Mouse (Mus musculus) forebrain, embryonic 12.5 days (tissue): ENCODE measurements around the gene Agap1. TPM values are rescaled to one million over a fixed set of nuclear protein-coding genes. Genes with fewer than 3 reads are reported as not detected.

ENCODE experiments used
- ATAC-seq: fragments of 200-750 bp; cut with Nextera tagmentation; 2 replicates; pipeline ENCODE4 v1.8.0; 2017; ENCODE audit warnings: moderate TSS enrichment; ENCODE audit not compliant: low FRiP score
- H3K27ac ChIP-seq: fragments of 300-500 bp; sonication (generic); 2 replicates; pipeline ENCODE4 v1.5.1; 2016; ENCODE audit warnings: mild to moderate bottlenecking
- H3K27me3 ChIP-seq: fragments of 300-500 bp; sonication (generic); 2 replicates; pipeline ENCODE4 v1.6.1; 2016; ENCODE audit warnings: mild to moderate bottlenecking
- H3K36me3 ChIP-seq: fragments of 300-500 bp; sonication (generic); replicated peaks from 2 replicates; pipeline ENCODE4 v1.6.1; 2016; ENCODE audit warnings: mild to moderate bottlenecking
- H3K4me1 ChIP-seq: fragments of 300-500 bp; sonication (generic); 2 replicates; pipeline ENCODE4 v1.6.1; 2016
- H3K4me2 ChIP-seq: fragments of 300-500 bp; sonication (generic); 2 replicates; pipeline ENCODE4 v1.6.1; 2016; ENCODE audit warnings: mild to moderate bottlenecking, moderate library complexity
- H3K4me3 ChIP-seq: fragments of 300-500 bp; sonication (generic); replicated peaks from 2 replicates; pipeline ENCODE4 v1.5.1; 2016; ENCODE audit warnings: mild to moderate bottlenecking
- H3K9ac ChIP-seq: fragments of 300-500 bp; sonication (generic); 2 replicates; pipeline ENCODE4 v1.6.1; 2016; ENCODE audit warnings: mild to moderate bottlenecking
- H3K9me3 ChIP-seq: fragments of 300-500 bp; sonication (generic); 2 replicates; pipeline ENCODE4 v1.6.1; 2016
- WGBS: fragments of 180-500 bp; shearing (Covaris S2); methylation state at CpG from one replicate; pipeline ENCODE4 v1.1.7; 2016; 5-methylcytosine and 5-hydroxymethylcytosine counted together
- polyA plus RNA-seq: library from polyadenylated mRNA; unstranded; fragments of >200 nt; fragmentation: Nextera tagmentation; extraction: Ambion mirVana; gene quantifications from 2 replicates; pipeline ENCODE4 v1.2.1, GENCODE M21; 2016

Gene Agap1
- polyA plus RNA-seq, 1 experiment from 2014 or later = 49.9 TPM

DNA sequence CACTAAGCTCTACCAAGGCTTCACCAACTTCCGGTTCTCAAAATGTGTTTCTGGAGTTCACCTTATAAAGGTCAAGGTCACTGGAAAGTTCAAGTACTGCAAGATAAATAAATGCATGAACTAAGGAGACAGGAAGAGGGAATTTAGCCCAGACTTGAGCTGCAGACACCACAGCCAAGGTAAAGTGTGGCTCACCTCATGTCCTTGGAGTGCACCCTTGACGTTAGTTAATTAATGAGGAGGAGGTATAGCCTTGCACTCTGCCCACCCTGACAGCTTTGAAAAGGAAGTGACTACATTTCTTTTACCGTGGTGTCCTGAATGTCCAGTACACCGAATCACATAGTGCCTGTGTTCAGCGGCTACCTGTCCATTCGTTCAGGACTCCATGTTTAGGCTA lies 15.3 kb upstream of the Agap1 start:
- Histone ChIP-seq H3K4me2 (no peak overlapping the region), H3K27me3 (no peaks in the 10 kb centered on the region), H3K4me3 (no peak overlapping the region), H3K27ac (no peak overlapping the region), H3K36me3 (no peaks in the 10 kb centered on the region), H3K9ac (no peak overlapping the region), H3K4me1 (peaks cover 13% of the 10 kb centered on the region), H3K9me3 (no peaks in the 10 kb centered on the region)
- no peak for ATAC-seq
- WGBS = 87% methylated on average over 6 of the region's 6 CpGs

DNA sequence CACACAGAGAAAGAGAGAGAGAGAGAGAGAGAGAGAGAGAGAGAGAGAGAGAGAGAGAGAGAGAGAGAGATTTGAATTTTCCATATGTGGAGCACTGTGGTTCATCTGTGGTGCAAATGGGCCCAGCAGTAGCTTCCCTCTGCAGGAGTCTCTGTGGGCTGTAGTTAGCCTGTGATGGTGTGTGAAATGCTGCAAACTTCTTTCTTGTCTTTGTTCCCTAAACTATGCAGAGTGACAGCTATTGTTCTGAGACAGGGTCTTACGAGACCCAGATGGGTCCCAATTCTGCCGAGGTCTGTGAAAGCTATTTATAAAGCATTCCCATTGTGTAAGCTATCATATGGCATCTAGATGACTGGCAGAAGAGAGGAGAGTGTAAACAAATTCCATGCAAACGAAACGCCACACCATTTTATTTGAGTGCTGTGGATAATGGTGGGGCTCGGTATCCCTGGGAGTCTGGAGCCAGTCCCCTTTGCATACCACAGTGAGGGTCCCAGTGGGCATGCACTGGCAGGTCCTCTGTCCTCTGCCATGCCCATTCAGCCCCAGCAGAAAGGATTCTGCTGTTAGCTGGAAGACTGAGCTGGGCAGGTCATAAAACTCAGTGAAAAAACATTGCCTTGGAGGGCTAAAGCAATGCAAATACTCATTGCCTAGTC lies 13.2 kb upstream of the Agap1 start:
- no peak overlapping the region for H3K4me2 ChIP-seq
- H3K4me1 ChIP-seq = peaks cover 13% of the 10 kb centered on the region
- H3K9me3 ChIP-seq = no peaks in the 10 kb centered on the region
- no peak overlapping the region for H3K4me3 ChIP-seq
- ATAC-seq = no peak
- no peak overlapping the region for H3K9ac ChIP-seq
- no peaks in the 10 kb centered on the region for H3K27me3 ChIP-seq
- H3K27ac ChIP-seq = no peak overlapping the region
- H3K36me3 ChIP-seq = no peaks in the 10 kb centered on the region
- WGBS = 14% methylated on average over 5 of the region's 5 CpGs

GRCm38 (mm10) chr1:89443512-89443911 lies 11.1 kb upstream of the Agap1 start:
- WGBS = 68% methylated on average over 9 of the region's 9 CpGs
- Histone ChIP-seq H3K4me2 (no peak overlapping the region), H3K4me1 (peaks cover 13% of the 10 kb centered on the region), H3K27me3 (no peaks in the 10 kb centered on the region), H3K9ac (no peak overlapping the region), H3K9me3 (no peaks in the 10 kb centered on the region), H3K36me3 (no peaks in the 10 kb centered on the region), H3K4me3 (no peak overlapping the region), H3K27ac (no peak overlapping the region)
- ATAC-seq = no peak

DNA sequence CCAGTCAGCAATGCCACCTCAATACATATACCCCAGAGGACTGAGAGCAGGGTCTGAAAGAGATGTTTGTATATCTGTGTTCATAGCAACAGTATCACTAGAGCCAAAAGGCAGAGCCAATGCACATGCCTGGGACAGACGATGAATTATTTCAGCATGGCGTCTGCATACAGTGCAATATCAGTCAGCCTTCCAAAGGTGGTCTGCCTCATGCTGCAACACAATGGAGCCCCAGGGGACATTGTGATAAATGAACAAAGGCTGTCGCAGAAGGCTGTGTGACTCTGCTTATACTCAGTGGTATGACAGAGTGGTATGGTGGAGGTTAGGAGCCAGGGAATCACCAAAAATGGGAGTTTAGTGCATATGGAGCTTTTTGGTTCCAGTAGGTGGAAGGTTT lies 10.6 kb upstream of the Agap1 start:
- Histone ChIP-seq H3K4me1 (peaks cover 13% of the 10 kb centered on the region), H3K4me3 (no peak overlapping the region), H3K27me3 (no peaks in the 10 kb centered on the region), H3K9me3 (no peaks in the 10 kb centered on the region), H3K27ac (no peak overlapping the region), H3K36me3 (no peaks in the 10 kb centered on the region), H3K4me2 (no peak overlapping the region), H3K9ac (no peak overlapping the region)
- no peak for ATAC-seq
- WGBS = 81% methylated on average over 3 of the region's 3 CpGs

DNA sequence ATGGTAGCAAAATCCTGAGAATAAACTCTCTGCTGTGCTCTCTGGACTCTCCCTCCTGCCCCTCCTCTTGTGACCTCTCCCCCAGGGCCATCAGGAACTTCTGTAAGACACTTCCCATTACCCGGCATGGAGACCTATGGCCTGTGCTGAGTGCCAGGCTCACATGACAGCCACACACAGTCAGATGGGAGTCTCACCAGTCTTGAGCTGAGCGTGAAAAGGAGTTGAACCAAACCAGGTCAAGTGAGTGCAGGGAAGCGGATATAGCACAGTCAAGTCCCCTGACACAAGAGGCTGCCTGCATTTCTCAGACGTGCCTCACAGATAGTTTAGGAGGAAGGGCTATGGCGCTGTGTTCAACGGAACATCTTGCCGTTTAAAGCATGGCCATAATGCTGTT lies 4.5 kb upstream of the Agap1 start:
- no peak overlapping the region for H3K4me2 ChIP-seq
- ATAC-seq = no peak
- peaks cover 14% of the 10 kb centered on the region for H3K27me3 ChIP-seq
- no peak overlapping the region for H3K9ac ChIP-seq
- H3K9me3 ChIP-seq = no peaks in the 10 kb centered on the region
- H3K36me3 ChIP-seq = no peaks in the 10 kb centered on the region
- WGBS = 89% methylated on average over 7 of the region's 7 CpGs
- no peak overlapping the region for H3K27ac ChIP-seq
- H3K4me1 ChIP-seq = peaks cover 7% of the 10 kb centered on the region; the same call in 1 of the 2 replicates
- H3K4me3 ChIP-seq = no peak overlapping the region

DNA sequence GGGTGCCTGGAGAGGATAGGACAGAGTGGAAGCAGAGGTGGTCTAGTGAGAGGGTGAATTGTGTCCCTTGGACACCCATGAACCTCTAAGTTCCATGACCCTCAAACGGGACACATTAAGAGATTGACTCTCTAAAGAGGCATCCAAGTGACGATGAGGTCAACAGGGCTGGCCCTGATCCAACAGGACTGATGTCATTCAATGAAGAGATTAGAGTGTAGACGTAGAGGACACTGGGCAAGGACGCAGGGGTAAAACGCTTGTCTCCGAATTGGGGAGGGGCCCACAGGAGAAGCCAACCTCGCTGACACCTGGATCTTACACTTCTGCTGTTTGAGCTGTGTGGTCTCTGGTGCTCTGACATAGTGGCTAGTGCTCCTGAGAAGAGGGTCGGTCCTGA lies 2.5 kb upstream of the Agap1 start:
- peaks cover 22% of the 10 kb centered on the region for H3K4me1 ChIP-seq
- H3K4me3 ChIP-seq = no peak overlapping the region
- H3K27ac ChIP-seq = no peak overlapping the region
- H3K36me3 ChIP-seq = no peaks in the 10 kb centered on the region
- 87% methylated on average over 8 of the region's 8 CpGs for WGBS
- no peak overlapping the region for H3K9ac ChIP-seq
- no peak for ATAC-seq
- no peaks in the 10 kb centered on the region for H3K9me3 ChIP-seq
- H3K27me3 ChIP-seq = peaks cover 14% of the 10 kb centered on the region
- no peak overlapping the region for H3K4me2 ChIP-seq

DNA sequence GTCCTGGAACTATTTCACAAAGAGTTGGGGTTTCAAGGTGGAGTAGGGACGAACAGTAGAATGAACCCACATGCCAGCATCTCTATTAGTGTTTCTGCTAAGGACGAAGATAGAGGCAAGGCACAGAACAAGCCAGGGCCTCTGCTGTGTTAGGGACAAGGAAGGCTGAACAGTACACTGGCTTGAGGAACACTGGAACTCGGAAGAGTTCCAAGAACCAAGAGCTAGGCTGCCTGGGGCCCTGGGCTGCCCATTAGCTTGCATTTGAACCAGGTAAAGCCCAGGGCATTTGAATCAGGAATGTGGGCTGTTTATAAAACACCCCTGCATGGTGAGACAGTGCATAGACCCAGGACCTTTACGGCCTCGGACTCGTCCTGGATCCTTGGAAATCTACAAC lies 940 bp upstream of the Agap1 start:
- peaks cover 14% of the 10 kb centered on the region for H3K27me3 ChIP-seq
- H3K36me3 ChIP-seq = peaks cover 6% of the 10 kb centered on the region; the same call in 1 of the 2 replicates
- H3K9me3 ChIP-seq = peaks cover 5% of the 10 kb centered on the region; the same call in 1 of the 2 replicates
- H3K4me3 ChIP-seq = peak overlapping the region; percentile 92
- H3K4me2 ChIP-seq = peak overlapping the region; percentile 94
- no peak for ATAC-seq
- WGBS = 27% methylated on average over 6 of the region's 6 CpGs
- peaks cover 22% of the 10 kb centered on the region for H3K4me1 ChIP-seq
- H3K9ac ChIP-seq = peak overlapping the region; percentile 93; the same call in 1 of the 2 replicates
- peak overlapping the region; percentile 93; the same call in 1 of the 2 replicates for H3K27ac ChIP-seq

DNA sequence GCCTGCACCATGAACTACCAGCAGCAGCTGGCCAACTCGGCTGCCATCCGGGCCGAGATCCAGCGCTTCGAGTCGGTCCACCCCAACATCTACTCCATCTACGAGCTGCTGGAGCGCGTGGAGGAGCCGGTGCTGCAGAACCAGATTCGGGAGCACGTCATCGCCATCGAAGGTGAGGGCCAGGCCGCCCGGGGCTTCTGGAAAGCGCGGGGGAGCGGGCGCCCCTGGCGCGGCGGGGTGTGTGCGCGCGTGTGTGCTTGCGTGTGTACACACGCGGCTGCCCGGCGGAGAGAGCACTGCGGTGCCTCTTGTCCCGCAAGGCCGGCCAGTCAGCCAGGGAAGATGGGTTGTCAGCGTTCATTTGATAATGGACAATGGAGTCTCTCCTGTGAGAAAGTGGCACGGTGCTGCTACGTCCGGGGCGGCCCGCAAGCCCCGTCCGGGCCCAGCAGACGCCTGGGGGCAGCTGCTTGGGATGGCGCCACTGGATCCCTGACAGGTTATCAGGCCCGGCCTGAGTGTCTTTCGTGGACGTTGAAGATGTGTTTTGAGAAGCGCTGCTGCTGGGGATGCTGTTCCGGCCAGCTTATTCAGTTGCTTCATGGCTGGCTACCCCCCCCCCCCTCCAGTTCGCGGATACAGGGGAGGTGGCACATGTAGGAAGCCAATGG lies 950 bp downstream of the Agap1 start:
- ATAC-seq = peak; percentile 18; the same call in 1 of the 2 replicates
- Histone ChIP-seq H3K9me3 (peaks cover 8% of the 10 kb centered on the region; the same call in 1 of the 2 replicates), H3K27me3 (peaks cover 9% of the 10 kb centered on the region; the same call in 1 of the 2 replicates), H3K4me3 (peak overlapping the region; percentile 92), H3K9ac (peak overlapping the region; percentile 93), H3K27ac (peak overlapping the region; percentile 36; the same call in 1 of the 2 replicates), H3K4me2 (peak overlapping the region; percentile 94), H3K36me3 (peaks cover 6% of the 10 kb centered on the region; the same call in 1 of the 2 replicates), H3K4me1 (peaks cover 27% of the 10 kb centered on the region)
- under 1% methylated on average over 51 of the region's 51 CpGs for WGBS

DNA sequence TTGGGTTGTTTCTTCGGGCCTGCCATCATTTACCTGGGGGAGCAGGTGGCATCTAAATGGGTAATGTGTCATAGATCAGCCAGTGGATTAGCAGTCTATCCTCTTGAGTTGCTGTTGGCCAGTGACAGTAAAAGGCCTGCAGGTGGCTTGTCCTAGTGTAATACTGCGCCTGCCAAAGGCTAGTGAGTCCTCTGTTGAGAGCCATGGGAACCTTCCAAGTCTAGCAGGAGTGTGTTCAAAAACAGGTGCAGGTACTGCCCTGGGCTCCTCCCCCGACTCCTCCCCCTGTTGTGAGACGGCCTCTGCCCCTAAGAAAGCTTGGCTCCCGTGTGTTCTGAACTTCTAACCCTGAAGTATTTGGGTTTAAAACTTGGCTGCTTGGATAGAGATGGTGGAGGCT lies 1.9 kb downstream of the Agap1 start:
- Histone ChIP-seq H3K9ac (peak overlapping the region; percentile 93), H3K4me2 (peak overlapping the region; percentile 94), H3K27ac (no peak overlapping the region), H3K4me3 (peak overlapping the region; percentile 92), H3K27me3 (peaks cover 9% of the 10 kb centered on the region; the same call in 1 of the 2 replicates), H3K9me3 (peaks cover 8% of the 10 kb centered on the region; the same call in 1 of the 2 replicates), H3K4me1 (peaks cover 36% of the 10 kb centered on the region), H3K36me3 (peaks cover 6% of the 10 kb centered on the region; the same call in 1 of the 2 replicates)
- 21% methylated on average over 5 of the region's 5 CpGs for WGBS
- no peak for ATAC-seq

DNA sequence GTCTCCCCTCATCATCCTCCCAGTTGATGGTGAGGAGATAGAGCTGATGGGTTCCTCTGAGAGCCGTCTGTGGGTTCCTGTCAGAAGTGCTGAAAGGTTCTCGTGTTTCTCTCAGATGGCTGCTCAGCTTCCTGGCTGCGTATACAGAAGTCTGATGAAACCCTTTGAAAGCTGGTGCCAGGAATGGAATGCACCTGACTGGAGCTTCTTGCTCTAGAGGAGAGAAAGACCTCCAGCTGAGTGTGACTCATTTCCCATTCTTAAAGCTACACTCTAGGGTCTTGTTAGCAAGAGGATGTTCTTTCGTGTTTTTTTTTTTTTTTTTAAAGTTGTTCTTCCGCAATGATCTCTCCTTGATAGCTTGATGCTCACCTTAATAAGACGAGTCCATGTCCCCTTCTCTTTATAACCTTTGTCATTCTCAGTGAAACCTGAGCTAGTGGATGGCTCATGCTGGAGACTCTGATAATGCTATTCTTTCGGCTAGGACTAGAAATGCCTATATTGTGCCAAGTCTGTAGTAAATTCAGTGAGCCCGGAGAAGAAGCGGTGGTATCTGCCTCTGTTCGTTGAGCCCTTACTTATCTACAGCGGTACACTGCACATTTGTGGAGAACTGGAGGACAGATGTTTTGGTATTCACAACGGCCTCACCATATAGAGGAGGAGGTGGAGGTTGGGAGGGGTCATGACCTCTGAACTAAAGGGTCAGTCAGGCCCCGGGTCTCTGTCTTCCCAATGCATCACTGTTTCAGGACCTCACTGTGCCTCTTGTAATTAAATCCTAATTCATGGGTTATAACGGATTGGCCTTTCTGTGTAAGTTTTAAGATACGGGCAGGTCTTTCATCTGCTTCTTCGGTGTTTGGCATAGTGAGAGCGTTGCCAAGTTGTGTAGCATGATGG lies 2.8 kb downstream of the Agap1 start:
- Histone ChIP-seq H3K9me3 (peaks cover 8% of the 10 kb centered on the region; the same call in 1 of the 2 replicates), H3K27ac (no peak overlapping the region), H3K9ac (no peak overlapping the region), H3K4me2 (peak overlapping the region; percentile 94; the same call in 1 of the 2 replicates), H3K36me3 (peaks cover 6% of the 10 kb centered on the region; the same call in 1 of the 2 replicates), H3K4me3 (no peak overlapping the region), H3K27me3 (peaks cover 7% of the 10 kb centered on the region; the same call in 1 of the 2 replicates), H3K4me1 (peaks cover 37% of the 10 kb centered on the region)
- ATAC-seq = no peak
- WGBS = 74% methylated on average over 17 of the region's 17 CpGs

DNA sequence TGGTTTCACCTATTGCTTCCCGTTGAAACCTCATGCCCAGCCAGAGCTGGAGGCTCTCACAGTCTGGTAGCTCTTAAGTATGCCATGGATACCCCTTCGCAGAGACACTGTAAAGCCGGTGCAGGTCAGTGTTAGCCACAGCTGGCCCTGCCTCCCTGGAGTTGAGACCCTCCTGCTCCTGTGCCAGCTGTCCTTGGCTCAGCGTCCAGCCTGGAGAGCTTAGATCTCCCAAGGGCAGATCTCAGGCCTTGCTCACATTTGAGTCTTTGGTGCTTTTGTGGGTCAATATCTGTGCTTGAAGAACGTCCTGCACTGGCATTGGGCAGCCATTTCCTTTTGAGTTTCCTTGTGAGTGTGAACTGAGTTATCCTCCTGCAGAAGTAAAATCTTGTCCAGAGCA lies 7.3 kb downstream of the Agap1 start:
- Histone ChIP-seq H3K9me3 (peaks cover 8% of the 10 kb centered on the region; the same call in 1 of the 2 replicates), H3K4me2 (no peak overlapping the region), H3K4me3 (no peak overlapping the region), H3K36me3 (peaks cover 6% of the 10 kb centered on the region; the same call in 1 of the 2 replicates), H3K27me3 (no peaks in the 10 kb centered on the region), H3K9ac (no peak overlapping the region), H3K27ac (no peak overlapping the region), H3K4me1 (peaks cover 48% of the 10 kb centered on the region)
- WGBS = 76% methylated on average over 5 of the region's 5 CpGs
- ATAC-seq = no peak

DNA sequence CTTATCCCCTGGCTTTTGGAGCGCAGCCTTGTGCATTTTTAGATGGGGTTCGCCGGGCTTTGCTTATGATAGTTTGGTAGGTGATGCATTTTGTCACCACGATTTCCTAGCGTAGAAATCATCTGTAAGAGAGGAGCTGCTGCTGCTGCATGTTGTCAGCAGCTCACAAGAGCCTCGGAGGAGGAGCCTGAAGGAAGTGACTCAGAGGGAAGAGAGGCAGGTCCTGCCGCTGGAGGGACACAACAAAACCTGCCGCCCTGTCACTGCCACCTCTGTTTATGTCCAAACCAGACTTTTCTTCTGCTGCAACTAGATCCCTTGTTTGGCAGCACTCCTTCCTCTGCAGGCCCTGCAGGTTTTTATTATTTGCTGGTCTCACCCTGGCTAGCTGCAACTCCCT lies 8.5 kb downstream of the Agap1 start:
- no peak overlapping the region for H3K4me3 ChIP-seq
- peaks cover 8% of the 10 kb centered on the region; the same call in 1 of the 2 replicates for H3K9me3 ChIP-seq
- H3K27ac ChIP-seq = no peak overlapping the region
- ATAC-seq = no peak
- H3K27me3 ChIP-seq = no peaks in the 10 kb centered on the region
- H3K4me2 ChIP-seq = no peak overlapping the region
- 62% methylated on average over 8 of the region's 8 CpGs for WGBS
- peaks cover 58% of the 10 kb centered on the region for H3K4me1 ChIP-seq
- peaks cover 3% of the 10 kb centered on the region; the same call in 1 of the 2 replicates for H3K36me3 ChIP-seq
- H3K9ac ChIP-seq = no peak overlapping the region
